Mouse (Mus musculus) liver, embryonic 14.5 days (tissue): ENCODE measurements around the gene Nipal3.

ENCODE experiments used
- CTCF ChIP-seq: IDR thresholded peaks from 2 replicates; pipeline ENCODE4 v1.5.1; 2016; ENCODE audit warnings: antibody characterized with exemption, low read depth, control low read depth
- EP300 ChIP-seq: IDR thresholded peaks from 2 replicates; pipeline ENCODE4 v1.6.1; 2016; ENCODE audit warnings: antibody characterized with exemption, low read depth

DNA sequence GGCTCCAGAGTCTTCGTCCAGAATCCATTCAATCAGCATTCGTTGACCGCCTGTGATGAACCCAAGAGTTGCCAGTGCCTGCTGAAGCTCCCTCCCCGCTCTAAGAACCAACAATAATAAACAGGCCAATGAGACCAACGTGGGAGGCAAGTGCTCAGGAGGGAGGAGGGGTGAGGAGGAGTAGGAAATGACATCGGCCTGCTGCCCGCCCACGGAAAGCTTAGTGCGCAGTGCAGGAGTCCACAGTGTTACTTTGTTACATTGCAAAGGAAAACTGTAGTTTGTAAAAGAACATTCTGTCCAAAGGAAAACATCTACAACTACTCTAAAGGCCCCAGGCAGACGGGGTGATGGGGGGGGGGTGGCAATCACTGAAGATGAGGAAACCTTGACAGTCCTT lies 90.8 kb downstream of the Nipal3 start:
- TF ChIP-seq CTCF (no peak), EP300 (no peak)
